ENCODE assay signal across 8 mouse cellular contexts in the genomic region with DNA sequence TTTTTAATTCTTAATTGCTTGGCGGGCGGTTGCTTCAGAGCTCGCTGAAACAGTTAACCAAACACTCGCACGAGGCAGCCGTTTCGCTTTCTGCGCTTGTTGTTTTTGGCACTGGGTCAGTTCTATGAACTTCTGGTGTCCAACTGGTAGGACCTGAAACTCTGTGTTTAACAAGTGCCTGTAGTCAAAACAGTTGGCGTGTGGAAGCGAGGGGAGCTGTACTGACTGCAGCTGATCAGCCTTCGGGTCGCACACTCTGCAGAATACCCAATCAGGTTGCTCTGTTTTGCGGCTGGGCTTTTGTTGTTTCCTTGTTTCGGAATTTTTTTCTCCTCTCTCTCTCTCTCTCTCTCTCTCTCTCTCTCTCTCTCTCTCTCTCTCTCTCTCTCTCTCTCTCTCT.
DNase-seq lines count a peak whose midpoint lies in the region; ATAC-seq and TF ChIP-seq lines count a peak whose summit lies in the region.

No protein-coding gene starts in this region.

- H3K36me3 ChIP-seq in heart, embryonic 14.5 days (ENCODE audit: control insufficient read depth, insufficient read depth, low read length) = no peaks in the 10 kb centered on the region
- no peaks in the 10 kb centered on the region for H3K36me3 ChIP-seq in kidney, postnatal 0 days (ENCODE audit: insufficient read depth, low read length)
- H3K36me3 ChIP-seq in neural tube, embryonic 13.5 days = no peaks in the 10 kb centered on the region

- DNase-seq in A20 (ENCODE audit: low read depth, low spot score) (peak; percentile 83), adipocyte (ENCODE audit: low spot score) (peak; percentile 90)
- DNase-seq in kidney, postnatal 0 days (ENCODE audit: low spot score) = peak; percentile 93
- peak; percentile 80 to 89 for DNase-seq in lung, adult 18-20 months
- peak; percentile 80 for DNase-seq in thymus, postnatal 14 days

- peak overlapping the region; percentile 76 for H3K9ac ChIP-seq in heart, embryonic 14.5 days (ENCODE audit: low read length)
- H3K9ac ChIP-seq in kidney, postnatal 0 days (ENCODE audit: low read depth, low read length) = 0 out of 2 replicates have a peak overlapping the region, but pooled peaks have one; percentile 3
- peak overlapping the region; percentile 52; the same call in 1 of the 2 replicates for H3K9ac ChIP-seq in neural tube, embryonic 13.5 days

- peaks cover 6 to 10% of the 10 kb centered on the region in 2 experiments; a peak in 1 of 4 replicates for H3K4me1 ChIP-seq in heart, embryonic 14.5 days (ENCODE audit: control insufficient read depth in 2 of 2, insufficient read depth in 2 of 2, low read length in 2 of 2)
- H3K4me1 ChIP-seq in kidney, postnatal 0 days (replicated peaks; ENCODE audit: insufficient read depth, low read length) = no peaks in the 10 kb centered on the region; the same call in 1 of the 2 replicates
- H3K4me1 ChIP-seq in neural tube, embryonic 13.5 days (replicated peaks) = peaks cover 24% of the 10 kb centered on the region

- peak overlapping the region; percentile 81 for H3K4me2 ChIP-seq in heart, embryonic 14.5 days (ENCODE audit: low read length)
- peak overlapping the region; percentile 78 for H3K4me2 ChIP-seq in kidney, postnatal 0 days (ENCODE audit: low read length)
- H3K4me2 ChIP-seq in neural tube, embryonic 13.5 days = peak overlapping the region; percentile 67

- H3K9me3 ChIP-seq in heart, embryonic 14.5 days (ENCODE audit: control insufficient read depth, low read length) = no peaks in the 10 kb centered on the region
- no peaks in the 10 kb centered on the region for H3K9me3 ChIP-seq in kidney, postnatal 0 days (replicated peaks; ENCODE audit: low read length)
- no peaks in the 10 kb centered on the region for H3K9me3 ChIP-seq in neural tube, embryonic 13.5 days

- H3K27ac ChIP-seq in heart, embryonic 14.5 days (replicated peaks in 1 of 2; ENCODE audit: control insufficient read depth in 1 of 2, insufficient read depth in 1 of 2, low read depth in 2 of 2, low read length in 2 of 2) = peak overlapping the region; percentile 9 to 51; a peak in 2 of 4 replicates
- H3K27ac ChIP-seq in kidney, postnatal 0 days = peak overlapping the region; percentile 71
- H3K27ac ChIP-seq in neural tube, embryonic 13.5 days (replicated peaks) = no peak overlapping the region

- under 1% methylated on average over 14 of the region's 14 CpGs for WGBS in heart, embryonic 14.5 days
- WGBS in kidney, postnatal 0 days = under 1% methylated on average over 14 of the region's 14 CpGs
- WGBS in neural tube, embryonic 13.5 days = under 1% methylated on average over 14 of the region's 14 CpGs

- no peaks in the 10 kb centered on the region; the same call in 1 of the 2 replicates for H3K27me3 ChIP-seq in heart, embryonic 14.5 days (ENCODE audit: control insufficient read depth, insufficient read depth, low read length)
- no peaks in the 10 kb centered on the region for H3K27me3 ChIP-seq in kidney, postnatal 0 days (ENCODE audit: insufficient read depth, low read length)
- peaks cover 23% of the 10 kb centered on the region for H3K27me3 ChIP-seq in neural tube, embryonic 13.5 days

- peak overlapping the region; percentile 56 to 76 for H3K4me3 ChIP-seq in heart, embryonic 14.5 days (ENCODE audit: control insufficient read depth in 1 of 2, insufficient read depth in 1 of 2, low read depth in 1 of 2, low read length in 2 of 2)
- peak overlapping the region; percentile 53 for H3K4me3 ChIP-seq in kidney, postnatal 0 days (replicated peaks; ENCODE audit: low read depth, low read length)
- peak overlapping the region; percentile 35 for H3K4me3 ChIP-seq in neural tube, embryonic 13.5 days

- TF ChIP-seq CTCF in kidney, postnatal 0 days (IDR thresholded peaks at IDR 0.05; ENCODE audit: low read depth) = no peak

- peak; percentile 46 for ATAC-seq in erythroblast, adult 5-6 weeks (replicated peaks; ENCODE audit: low FRiP score, poor library complexity, severe bottlenecking)
- ATAC-seq in heart, embryonic 14.5 days (ENCODE audit: insufficient number of reproducible peaks, insufficient read depth, low FRiP score, low read depth) = no peak
- ATAC-seq in kidney, postnatal 0 days (replicated peaks; ENCODE audit: low FRiP score, low read depth) = peak; percentile 80
- ATAC-seq in neural tube, embryonic 13.5 days (ENCODE audit: low read depth) = peak; percentile 78

Comparison
In these comparisons a context has a peak if more than half of its experiments do, and no peak if none do; other contexts are left out.
1. H3K9ac ChIP-seq: peak in every context shown above with its lines; median percentile 76 in heart, embryonic 14.5 days; 52 in neural tube, embryonic 13.5 days; 3 in kidney, postnatal 0 days.